Mouse (Mus musculus): Measurements from ENCODE around the gene Sec16a.

Sec16a gene

GRCm38 (mm10) chr2:26444946-26445665 is at the start of gene Sec16a:
TSS of gene Sec16a (minus strand) at chr2:26445216.
- peak; percentile 100 for DNase-seq (ENCODE audit: low read depth, low spot score)

GRCm38 (mm10) chr2:26494396-26494795 is 49.4 kb upstream of the Sec16a start:
- DNase-seq (ENCODE audit: low read depth, low spot score), result no peak

DNA sequence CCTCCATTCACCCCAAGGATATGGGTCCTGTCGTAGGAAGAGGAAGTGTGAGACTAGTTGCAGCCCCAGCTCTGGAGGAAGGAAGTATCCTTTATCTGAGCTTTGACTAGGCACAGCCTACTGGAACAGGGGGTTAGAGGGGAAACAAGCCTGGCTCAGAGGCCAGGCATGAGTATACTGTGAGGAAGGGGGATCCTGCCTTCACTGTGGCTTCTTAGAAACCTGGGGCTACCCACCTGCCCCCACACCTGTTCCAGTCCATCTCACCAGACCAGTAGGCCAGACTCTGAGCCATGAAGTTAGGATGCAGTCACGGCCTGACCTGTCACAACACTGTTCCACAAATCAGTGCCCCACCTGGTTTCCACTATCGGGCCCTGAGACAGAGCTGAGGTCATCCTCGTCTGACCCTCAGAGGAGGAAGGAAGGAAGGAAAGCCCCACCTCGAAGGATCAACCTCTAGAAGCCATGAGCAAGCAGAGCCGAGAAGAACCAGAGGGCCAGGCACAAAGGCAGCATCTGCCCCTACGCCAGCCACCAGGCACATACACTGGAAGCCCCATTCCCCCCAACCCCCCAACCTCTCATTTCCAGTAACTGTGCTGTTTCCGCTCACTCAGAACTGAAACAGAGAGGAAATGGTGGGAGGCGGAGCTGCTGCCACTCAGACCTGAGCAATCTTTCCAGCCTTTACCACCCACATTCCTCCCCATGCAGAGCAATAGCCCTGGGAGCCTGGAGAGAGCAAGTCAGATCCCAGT is 48.2 kb upstream of the Sec16a start:
- DNase-seq (ENCODE audit: low read depth, low spot score), result no peak

GRCm38 (mm10) chr2:26490760-26491301 is 45.8 kb upstream of the Sec16a start:
- no peak for DNase-seq (ENCODE audit: low read depth, low spot score)

GRCm38 (mm10) chr2:26488535-26489135 is 43.6 kb upstream of the Sec16a start:
- DNase-seq (ENCODE audit: low read depth, low spot score), result no peak

- no peak for DNase-seq (ENCODE audit: low read depth, low spot score)
These were observed 42.5 kb upstream of the Sec16a start for GRCm38 (mm10) chr2:26487322-26488021.

DNA sequence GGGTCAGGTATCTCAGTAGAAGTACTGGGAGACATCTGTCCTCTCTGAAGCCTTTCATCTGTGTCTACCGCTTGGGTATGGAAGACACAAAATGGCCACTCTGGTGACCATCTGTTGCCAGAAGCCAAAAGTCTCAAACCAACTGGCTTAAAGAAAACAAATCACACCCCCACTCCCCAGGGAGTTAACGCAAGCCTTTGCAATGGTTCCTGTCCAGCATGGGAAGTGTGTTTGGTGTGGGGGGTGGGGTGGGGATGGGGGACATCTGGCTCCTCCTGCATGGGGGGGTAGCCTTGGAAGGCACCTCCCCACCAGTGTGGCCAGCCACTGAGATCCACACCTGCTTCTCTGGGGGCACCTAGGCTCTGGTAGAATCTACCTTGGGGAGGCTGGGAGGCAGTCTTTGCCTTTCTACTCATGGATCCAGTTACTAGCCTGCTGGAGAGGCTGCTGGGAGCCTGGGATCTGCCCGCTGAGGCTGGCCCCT is 41.9 kb upstream of the Sec16a start:
- no peak for DNase-seq (ENCODE audit: low read depth, low spot score)

DNA sequence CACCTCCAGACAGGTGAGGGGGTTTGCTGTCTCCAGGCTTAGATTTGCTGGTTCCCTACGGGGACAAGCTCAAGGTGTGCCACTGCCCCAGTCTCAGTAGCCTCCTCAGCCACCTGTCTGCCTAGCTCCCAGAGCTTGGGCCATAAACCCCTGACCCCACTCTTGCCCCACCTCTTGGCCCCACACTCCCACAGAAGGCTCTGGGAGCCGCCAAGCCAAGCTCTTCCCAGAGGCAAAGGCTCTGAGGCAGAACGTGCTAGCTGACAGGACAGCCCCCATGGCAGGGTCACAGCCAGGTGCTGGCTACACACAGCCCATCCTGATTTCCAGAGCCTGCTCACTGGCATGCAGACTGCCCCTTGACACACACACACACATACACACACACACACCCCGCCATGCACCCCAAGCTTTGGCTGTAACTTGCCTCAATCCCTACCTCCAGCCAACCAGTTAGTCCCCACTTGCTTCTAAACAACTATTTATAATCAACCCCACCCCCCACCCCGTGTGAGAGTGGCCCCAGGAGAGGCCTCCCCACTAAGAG is 41.3 kb upstream of the Sec16a start:
- DNase-seq (ENCODE audit: low read depth, low spot score), result no peak

GRCm38 (mm10) chr2:26485710-26486109 is 40.7 kb upstream of the Sec16a start:
- no peak for DNase-seq (ENCODE audit: low read depth, low spot score)

GRCm38 (mm10) chr2:26485278-26485677 is 40.3 kb upstream of the Sec16a start:
- DNase-seq (ENCODE audit: low read depth, low spot score), result no peak

DNA sequence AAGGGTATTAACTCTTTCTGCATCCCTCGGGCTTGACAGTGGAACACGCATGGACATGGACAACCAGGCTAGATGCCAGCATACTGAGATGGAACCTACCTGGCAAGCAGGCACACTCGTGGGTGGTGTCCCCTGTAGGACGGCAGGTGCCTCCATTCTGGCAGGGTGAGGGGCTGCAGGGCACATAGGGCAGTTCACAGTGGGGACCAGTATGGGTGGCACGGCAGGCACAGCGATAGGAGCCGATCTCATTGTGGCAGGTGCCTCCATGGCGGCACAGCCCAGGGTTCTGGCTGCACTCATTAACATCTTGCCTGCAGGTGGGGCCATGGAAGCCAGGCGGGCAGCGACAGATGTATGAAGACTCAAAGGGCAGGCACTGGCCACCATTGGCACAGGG is 39.2 kb upstream of the Sec16a start:
- no peak for DNase-seq (ENCODE audit: low read depth, low spot score)

DNA sequence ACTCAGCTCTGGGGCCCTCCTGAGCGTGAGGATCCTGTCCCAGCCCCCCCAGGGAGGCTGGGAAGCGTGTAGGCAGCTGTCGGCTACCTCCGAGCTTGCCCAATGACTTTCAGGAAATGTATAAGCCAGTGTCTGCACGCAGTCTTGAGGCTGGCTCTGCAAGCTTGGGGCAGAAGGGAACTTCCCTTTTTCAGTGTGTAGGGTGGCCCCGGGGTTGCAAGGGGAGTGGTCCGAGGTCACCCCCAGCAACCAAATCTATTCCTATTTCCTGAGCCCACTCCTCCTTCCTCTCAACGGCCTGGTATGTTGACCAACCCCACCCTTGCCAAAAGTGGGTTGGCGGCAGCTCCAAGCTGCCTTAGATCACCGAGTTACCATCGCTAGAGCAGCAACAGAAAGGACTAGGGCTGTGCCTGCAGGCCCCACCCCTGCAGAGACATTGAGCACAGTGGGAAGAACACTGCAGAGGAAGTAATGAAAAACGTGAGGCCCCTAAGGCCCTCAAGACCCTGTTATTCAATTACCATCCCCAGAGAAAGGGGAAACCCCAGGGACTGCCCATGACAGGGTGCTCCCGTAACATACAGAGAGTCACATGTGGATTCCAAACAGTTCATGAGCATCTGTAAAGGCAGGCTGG is 38.3 kb upstream of the Sec16a start:
- no peak for DNase-seq (ENCODE audit: low read depth, low spot score)

DNA sequence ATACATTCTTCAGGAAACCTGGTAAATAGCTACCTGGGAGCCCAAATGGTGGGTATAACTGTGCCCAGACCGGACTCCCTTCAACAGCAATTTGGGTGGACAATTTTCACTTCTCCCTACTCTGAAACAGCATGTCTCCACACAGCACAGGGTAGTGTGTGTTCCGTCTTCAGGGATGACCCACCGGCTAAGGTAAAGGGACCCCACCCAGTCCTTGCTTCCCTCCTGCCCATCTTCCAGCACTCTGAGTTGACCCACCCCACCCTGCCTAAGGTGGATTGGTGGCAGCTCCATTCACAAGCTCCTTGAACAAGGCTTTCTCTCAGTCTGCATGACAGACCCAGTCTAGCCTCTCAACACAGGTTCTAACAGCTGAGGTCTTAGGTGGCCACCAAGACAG is 37.8 kb upstream of the Sec16a start:
- no peak for DNase-seq (ENCODE audit: low read depth, low spot score)

GRCm38 (mm10) chr2:26481724-26482495 is 36.9 kb upstream of the Sec16a start:
- DNase-seq (ENCODE audit: low read depth, low spot score), result no peak

GRCm38 (mm10) chr2:26480911-26481310 is 35.9 kb upstream of the Sec16a start:
- DNase-seq (ENCODE audit: low read depth, low spot score), result no peak

GRCm38 (mm10) chr2:26478685-26479205 is 33.7 kb upstream of the Sec16a start:
- no peak for DNase-seq (ENCODE audit: low read depth, low spot score)

- no peak for DNase-seq (ENCODE audit: low read depth, low spot score)
These were observed 32.9 kb upstream of the Sec16a start for GRCm38 (mm10) chr2:26477911-26478310.

GRCm38 (mm10) chr2:26475505-26476430 is 30.8 kb upstream of the Sec16a start:
- no peak for DNase-seq (ENCODE audit: low read depth, low spot score)

Measured in embryo, embryonic 11.5 days (tissue).